Mouse (Mus musculus) hindbrain, embryonic 13.5 days (tissue): ENCODE measurements at regions not wholly inside any gene's neighbourhood (a gene's known extent, or its start where the extent isn't known, plus 50 kb on each side); places are given as distances from the start of the nearest gene placed in this dataset.
A peak's percentile ranks its signal among the peaks of the same experiment; 100 is the strongest.

ENCODE experiments used
- ATAC-seq: fragments of 200-750 bp; cut with Nextera tagmentation; 2 replicates; pipeline ENCODE4 v1.8.0; 2017; ENCODE audit warnings: moderate TSS enrichment; ENCODE audit not compliant: low FRiP score
- H3K27ac ChIP-seq: fragments of 300-500 bp; sonication (generic); 2 replicates; pipeline ENCODE4 v1.5.1; 2015; ENCODE audit warnings: inconsistent platforms, mild to moderate bottlenecking, moderate library complexity
- H3K27me3 ChIP-seq: fragments of 300-500 bp; sonication (generic); 2 replicates; pipeline ENCODE4 v1.6.1; 2015; ENCODE audit warnings: mild to moderate bottlenecking, inconsistent platforms
- H3K36me3 ChIP-seq: fragments of 300-500 bp; sonication (generic); 2 replicates; pipeline ENCODE4 v1.6.1; 2015; ENCODE audit warnings: mild to moderate bottlenecking, inconsistent platforms
- H3K4me1 ChIP-seq: fragments of 300-500 bp; sonication (generic); replicated peaks from 2 replicates; pipeline ENCODE4 v1.6.1; 2015; ENCODE audit warnings: inconsistent platforms
- H3K4me2 ChIP-seq: fragments of 300-500 bp; sonication (generic); 2 replicates; pipeline ENCODE4 v1.6.1; 2015; ENCODE audit warnings: inconsistent platforms, mild to moderate bottlenecking, moderate library complexity
- H3K4me3 ChIP-seq: fragments of 300-500 bp; sonication (generic); 2 replicates; pipeline ENCODE4 v1.5.1; 2015; ENCODE audit warnings: mild to moderate bottlenecking, inconsistent platforms
- H3K9ac ChIP-seq: fragments of 300-500 bp; sonication (generic); 2 replicates; pipeline ENCODE4 v1.6.1; 2015; ENCODE audit warnings: mild to moderate bottlenecking, inconsistent platforms
- H3K9me3 ChIP-seq: fragments of 300-500 bp; sonication (generic); 2 replicates; pipeline ENCODE4 v1.6.1; 2016; ENCODE audit warnings: inconsistent platforms
- WGBS: fragments of 180-500 bp; shearing (Covaris S2); methylation state at CpG from one replicate; pipeline ENCODE4 v1.1.7; 2015; 5-methylcytosine and 5-hydroxymethylcytosine counted together

DNA sequence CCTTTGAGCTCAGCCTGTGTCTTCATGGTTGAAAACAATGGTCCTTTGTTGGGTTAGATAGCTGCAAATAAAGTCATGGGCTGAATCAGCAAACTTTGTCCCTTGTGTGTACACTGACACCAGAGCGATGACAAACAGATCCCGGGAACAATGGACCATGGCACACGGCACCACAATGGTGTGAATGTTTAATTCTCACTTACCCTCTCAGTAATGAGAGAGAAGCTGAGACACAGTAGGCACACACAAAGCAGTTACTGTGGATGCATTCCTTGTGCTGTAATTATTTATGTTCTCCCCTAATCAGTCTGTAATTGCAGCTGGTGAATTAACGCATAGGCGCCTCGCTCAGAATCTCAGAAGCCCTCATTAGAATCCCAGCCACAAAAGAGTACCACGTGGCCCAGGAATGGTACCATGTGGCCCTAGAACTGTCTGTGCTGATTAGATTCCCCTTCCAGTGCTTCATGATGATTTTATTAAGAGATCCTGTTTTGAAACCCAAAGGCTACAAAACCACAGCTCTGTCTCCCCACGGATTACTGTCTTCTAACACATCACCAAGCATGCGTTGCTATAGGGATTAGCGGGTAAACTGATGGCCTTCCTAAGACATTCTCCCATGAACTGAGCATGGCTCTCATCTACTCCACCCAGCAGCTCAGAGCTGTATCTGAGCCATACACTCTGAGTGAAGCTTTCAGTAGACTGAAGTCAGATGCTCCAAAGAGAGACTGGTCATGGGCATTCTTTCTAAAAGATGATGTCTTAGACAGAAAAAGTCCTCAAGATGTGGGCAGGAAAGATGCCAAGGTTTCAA lies 250.8 kb downstream of the Wdr11 start:
- Histone ChIP-seq H3K36me3 (no peaks in the 10 kb centered on the region), H3K27ac (0 out of 2 replicates have a peak overlapping the region, but pooled peaks have one; percentile 10), H3K4me2 (no peak overlapping the region), H3K4me3 (no peak overlapping the region), H3K4me1 (no peaks in the 10 kb centered on the region; the same call in 1 of the 2 replicates), H3K27me3 (peaks cover 3% of the 10 kb centered on the region; the same call in 1 of the 2 replicates), H3K9me3 (no peaks in the 10 kb centered on the region), H3K9ac (no peak overlapping the region)
- ATAC-seq = peak; percentile 28; the same call in 1 of the 2 replicates
- WGBS = 45% methylated on average over 10 of the region's 10 CpGs

DNA sequence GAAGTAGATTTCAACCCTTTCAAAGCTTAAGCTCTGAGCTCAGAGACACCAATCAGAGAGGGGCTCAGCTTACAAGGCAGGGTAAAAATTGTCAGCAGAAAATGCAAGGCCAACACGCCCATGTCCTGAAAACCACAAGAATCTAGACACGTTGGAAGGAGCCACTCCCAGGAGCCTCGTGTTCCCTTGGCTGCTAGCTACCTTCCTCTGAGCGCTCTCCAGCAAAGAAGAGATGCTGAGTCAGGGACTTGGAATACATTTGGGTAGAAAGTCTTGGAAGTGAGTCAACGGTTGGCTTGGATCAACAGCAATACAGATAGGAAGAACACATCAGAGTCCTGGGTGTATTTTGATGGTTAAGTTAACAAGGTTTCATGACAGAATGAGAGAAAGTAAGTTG lies 255.5 kb downstream of the Wdr11 start:
- 81% methylated on average over 5 of the region's 5 CpGs for WGBS

DNA sequence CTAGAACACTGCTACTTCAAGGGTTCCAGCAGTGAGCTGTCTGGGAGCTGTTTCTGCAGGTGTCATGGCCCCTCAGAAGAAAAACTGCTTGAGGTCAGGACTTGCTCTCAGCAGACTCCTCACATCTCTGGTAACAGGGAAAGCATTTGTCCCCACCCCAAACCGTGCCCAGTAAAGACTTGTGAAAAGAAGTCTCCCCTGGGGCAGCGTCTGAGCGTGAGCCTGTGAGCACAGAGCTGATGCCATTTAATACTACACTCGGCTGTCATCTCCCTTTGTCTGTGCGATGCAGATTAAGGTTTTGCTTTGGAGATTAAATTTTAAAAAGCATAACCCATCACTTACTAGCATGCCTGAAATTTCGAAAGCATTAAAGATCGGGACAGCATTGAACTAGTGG lies 261.9 kb downstream of the Wdr11 start:
- WGBS = 44% methylated on average over 7 of the region's 7 CpGs
- ATAC-seq = no peak
- no peaks in the 10 kb centered on the region for H3K27me3 ChIP-seq
- peaks cover 4% of the 10 kb centered on the region for H3K4me1 ChIP-seq
- H3K36me3 ChIP-seq = no peaks in the 10 kb centered on the region
- H3K9me3 ChIP-seq = no peaks in the 10 kb centered on the region
- H3K27ac ChIP-seq = no peak overlapping the region
- no peak overlapping the region for H3K9ac ChIP-seq
- no peak overlapping the region for H3K4me3 ChIP-seq
- H3K4me2 ChIP-seq = no peak overlapping the region

More for the DNA sequence above, 255.5 kb downstream of the Wdr11 start:
- H3K4me1 ChIP-seq = no peaks in the 10 kb centered on the region; the same call in 1 of the 2 replicates
- ATAC-seq = no peak
- H3K27me3 ChIP-seq = peaks cover 3% of the 10 kb centered on the region; the same call in 1 of the 2 replicates
- H3K4me2 ChIP-seq = no peak overlapping the region
- H3K27ac ChIP-seq = no peak overlapping the region
- H3K9ac ChIP-seq = no peak overlapping the region
- no peaks in the 10 kb centered on the region for H3K36me3 ChIP-seq
- H3K4me3 ChIP-seq = no peak overlapping the region
- no peaks in the 10 kb centered on the region for H3K9me3 ChIP-seq

DNA sequence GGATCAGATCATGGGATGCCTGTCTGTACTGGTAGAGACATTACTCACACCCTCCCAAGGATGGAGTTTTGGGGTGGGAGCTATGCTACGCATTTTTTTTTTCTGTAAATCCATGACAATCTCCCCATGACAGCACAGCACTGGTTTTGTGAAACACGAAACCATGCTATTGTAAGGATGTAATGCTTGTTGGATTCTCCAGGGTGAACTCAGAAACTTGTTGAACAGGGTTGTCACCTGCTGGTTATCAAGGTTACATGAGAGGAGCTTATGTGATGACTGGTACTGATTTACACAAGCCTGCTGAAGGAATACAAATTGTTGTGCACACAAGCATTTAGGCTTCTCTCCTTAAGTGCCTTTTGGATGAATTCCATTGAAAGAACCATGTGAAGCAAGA lies 263.3 kb downstream of the Wdr11 start:
- no peak overlapping the region for H3K9ac ChIP-seq
- H3K4me1 ChIP-seq = peaks cover 4% of the 10 kb centered on the region
- no peaks in the 10 kb centered on the region for H3K36me3 ChIP-seq
- H3K4me2 ChIP-seq = no peak overlapping the region
- no peaks in the 10 kb centered on the region for H3K9me3 ChIP-seq
- no peaks in the 10 kb centered on the region for H3K27me3 ChIP-seq
- no peak overlapping the region for H3K27ac ChIP-seq
- no peak for ATAC-seq
- no peak overlapping the region for H3K4me3 ChIP-seq
- 82% methylated on average over 2 of the region's 2 CpGs for WGBS

DNA sequence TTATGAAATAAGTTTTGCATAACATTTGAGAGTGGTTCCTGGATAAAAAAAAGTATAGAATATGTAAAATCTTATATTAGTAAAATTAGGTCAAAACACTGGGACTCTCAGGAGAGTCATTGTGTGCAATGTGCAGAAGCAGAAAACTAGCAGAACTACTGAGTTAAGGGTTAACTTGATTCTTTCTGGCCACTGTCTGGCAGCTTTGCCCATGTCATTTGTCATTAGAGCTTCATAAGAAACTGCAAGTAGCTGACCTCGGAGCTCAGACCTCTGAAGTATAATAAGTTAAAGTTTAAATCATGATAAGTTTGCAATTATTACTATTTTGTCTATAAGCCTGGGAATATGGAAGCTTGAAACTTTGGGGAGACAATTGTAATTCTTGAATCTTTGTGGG lies 271.3 kb downstream of the Wdr11 start:
- H3K27ac ChIP-seq = no peak overlapping the region
- H3K4me3 ChIP-seq = no peak overlapping the region
- ATAC-seq = no peak
- H3K27me3 ChIP-seq = no peaks in the 10 kb centered on the region
- H3K4me2 ChIP-seq = no peak overlapping the region
- no peaks in the 10 kb centered on the region for H3K36me3 ChIP-seq
- no peak overlapping the region for H3K9ac ChIP-seq
- no peaks in the 10 kb centered on the region; the same call in 1 of the 2 replicates for H3K4me1 ChIP-seq
- 26% methylated on average over 1 of the region's 1 CpGs for WGBS
- H3K9me3 ChIP-seq = no peaks in the 10 kb centered on the region

DNA sequence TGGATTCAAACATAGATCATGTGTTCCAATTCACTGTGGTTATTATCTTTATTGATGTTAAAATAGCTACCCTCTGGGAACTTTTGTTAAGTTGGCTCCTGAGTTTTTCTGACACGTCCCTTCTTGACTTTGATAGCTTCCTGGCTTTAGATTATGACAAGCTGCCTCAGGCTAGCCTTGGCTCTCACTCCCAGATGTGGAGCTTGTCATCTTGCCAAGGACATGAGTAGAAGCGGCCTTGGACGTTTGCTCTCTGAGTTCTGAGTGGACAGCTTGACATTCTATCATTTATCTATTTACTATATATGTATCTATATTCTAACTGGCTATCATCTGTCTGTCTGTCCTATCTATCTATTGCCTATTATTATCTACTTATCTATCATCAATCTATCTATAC lies 273.9 kb downstream of the Wdr11 start:
- Histone ChIP-seq H3K9me3 (no peaks in the 10 kb centered on the region), H3K36me3 (no peaks in the 10 kb centered on the region), H3K4me2 (no peak overlapping the region), H3K27me3 (no peaks in the 10 kb centered on the region), H3K9ac (no peak overlapping the region), H3K4me3 (no peak overlapping the region), H3K4me1 (no peaks in the 10 kb centered on the region), H3K27ac (no peak overlapping the region)
- no peak for ATAC-seq
- 85% methylated on average over 3 of the region's 3 CpGs for WGBS

DNA sequence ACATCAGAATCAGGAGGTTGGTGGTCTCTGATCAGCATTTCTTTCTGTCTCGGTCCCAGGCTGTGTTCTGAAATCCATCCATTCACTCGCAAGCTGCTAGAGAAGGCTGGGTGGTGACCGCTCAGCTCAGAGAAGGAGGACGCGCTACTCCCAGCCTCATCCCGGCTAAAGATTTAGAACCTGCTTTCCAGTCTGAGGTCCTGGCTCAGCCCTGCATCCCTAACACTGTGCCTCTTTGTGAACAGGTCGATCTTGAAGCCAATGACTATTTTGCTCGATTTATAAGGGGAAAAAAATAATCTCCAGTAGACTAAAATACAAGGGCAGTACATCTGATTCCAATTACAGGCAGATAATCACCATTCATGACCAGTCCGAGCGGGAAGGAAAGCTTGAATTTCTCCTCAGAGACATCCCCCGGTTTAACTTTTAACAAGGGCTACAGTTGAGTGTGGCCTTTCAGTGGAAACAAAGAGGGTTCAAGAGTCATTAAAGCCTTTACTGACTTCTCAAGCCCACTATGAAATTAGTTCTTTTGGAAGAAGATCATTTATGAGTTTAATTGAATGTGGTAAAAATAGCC lies 280.6 kb downstream of the Wdr11 start:
- H3K4me1 ChIP-seq = no peaks in the 10 kb centered on the region
- no peak overlapping the region for H3K4me3 ChIP-seq
- no peak for ATAC-seq
- H3K4me2 ChIP-seq = no peak overlapping the region
- H3K36me3 ChIP-seq = no peaks in the 10 kb centered on the region
- no peak overlapping the region for H3K9ac ChIP-seq
- H3K27ac ChIP-seq = no peak overlapping the region
- WGBS = 76% methylated on average over 11 of the region's 11 CpGs
- no peaks in the 10 kb centered on the region for H3K27me3 ChIP-seq
- H3K9me3 ChIP-seq = no peaks in the 10 kb centered on the region

DNA sequence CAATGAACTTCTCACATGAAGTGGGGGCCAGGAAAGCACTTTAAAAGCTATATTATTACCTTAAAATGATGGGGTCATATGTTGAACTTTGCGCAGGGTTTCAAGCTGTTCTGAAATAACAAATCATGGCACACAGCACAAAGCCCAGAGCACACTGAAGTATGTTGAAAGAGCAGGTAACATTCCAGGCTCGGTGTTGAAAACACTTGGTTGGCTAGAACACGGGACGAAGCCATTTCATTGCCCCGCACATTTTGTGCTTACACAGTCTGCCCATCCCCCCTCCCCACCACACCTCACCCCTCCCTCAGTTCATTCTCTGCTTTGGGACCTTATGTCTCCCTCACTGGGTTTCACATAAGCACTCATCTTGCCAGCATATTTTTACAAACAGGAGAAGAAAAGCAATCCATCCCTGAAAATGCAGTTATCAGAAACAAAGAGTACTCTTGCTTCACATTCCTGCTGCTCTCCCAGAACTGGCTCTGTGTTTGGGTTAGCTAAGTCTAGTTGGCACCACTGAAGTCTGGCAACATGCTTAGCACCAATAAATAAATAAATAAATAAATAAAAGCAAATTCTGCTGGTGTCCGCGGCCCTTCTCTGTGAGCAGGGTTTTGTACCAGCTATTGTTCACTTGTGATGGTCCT lies 284.7 kb downstream of the Wdr11 start:
- Histone ChIP-seq H3K4me2 (no peak overlapping the region), H3K9ac (no peak overlapping the region), H3K27me3 (no peaks in the 10 kb centered on the region), H3K36me3 (no peaks in the 10 kb centered on the region), H3K4me3 (no peak overlapping the region), H3K9me3 (no peaks in the 10 kb centered on the region), H3K27ac (no peak overlapping the region), H3K4me1 (no peaks in the 10 kb centered on the region)
- WGBS = 91% methylated on average over 7 of the region's 7 CpGs
- no peak for ATAC-seq

DNA sequence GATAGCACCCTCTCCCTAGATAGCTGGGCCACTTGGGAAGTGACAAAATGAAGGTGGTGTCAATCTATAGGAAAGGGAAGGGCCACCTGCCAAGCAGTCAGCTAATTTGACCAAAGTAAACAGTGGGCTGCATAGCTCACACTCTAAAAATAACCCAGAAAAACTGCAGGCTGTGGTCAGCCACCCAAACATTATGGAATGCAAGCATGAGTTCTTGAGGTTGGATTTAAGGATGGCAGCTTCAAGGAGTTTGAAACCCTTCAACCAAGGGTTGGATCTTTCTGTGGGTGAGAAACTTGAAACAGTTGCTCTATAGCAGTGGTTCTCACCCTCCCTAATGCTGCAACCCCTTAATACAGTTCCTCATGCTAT lies 285.2 kb downstream of the Wdr11 start:
- H3K9me3 ChIP-seq = no peaks in the 10 kb centered on the region

DNA sequence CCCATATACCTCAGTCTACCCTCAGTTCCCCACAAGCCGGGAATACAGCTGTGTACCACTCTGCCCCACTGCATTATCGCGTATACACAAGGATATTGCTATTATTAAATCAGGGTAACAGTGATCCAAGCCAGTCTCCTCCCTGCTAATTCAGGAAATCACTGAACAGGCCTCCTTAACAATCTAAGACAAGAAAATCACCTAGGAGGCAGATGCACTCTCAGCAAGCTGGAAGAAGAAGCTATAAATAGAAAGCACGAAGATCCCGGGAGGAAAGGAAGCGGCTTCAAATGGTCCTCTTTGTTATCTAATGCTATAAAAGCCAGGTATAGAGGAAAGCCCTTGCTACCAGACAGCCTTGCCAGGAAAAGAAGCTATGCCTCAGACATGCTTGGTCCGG lies 304.6 kb downstream of the Wdr11 start:
- no peak overlapping the region for H3K4me2 ChIP-seq
- 0 out of 2 replicates have a peak, but pooled peaks cover 5% of the 10 kb centered on the region for H3K27me3 ChIP-seq
- 0 out of 2 replicates have a peak, but pooled peaks cover 6% of the 10 kb centered on the region for H3K9me3 ChIP-seq
- H3K36me3 ChIP-seq = no peaks in the 10 kb centered on the region
- 75% methylated on average over 7 of the region's 7 CpGs for WGBS
- no peak overlapping the region for H3K4me3 ChIP-seq
- no peak for ATAC-seq
- no peak overlapping the region for H3K9ac ChIP-seq
- H3K27ac ChIP-seq = no peak overlapping the region
- H3K4me1 ChIP-seq = 0 out of 2 replicates have a peak, but pooled peaks cover 2% of the 10 kb centered on the region

More for the DNA sequence above, 285.2 kb downstream of the Wdr11 start:
- Histone ChIP-seq H3K36me3 (no peaks in the 10 kb centered on the region), H3K4me3 (no peak overlapping the region), H3K4me2 (no peak overlapping the region), H3K9ac (no peak overlapping the region), H3K27ac (no peak overlapping the region), H3K27me3 (no peaks in the 10 kb centered on the region), H3K4me1 (no peaks in the 10 kb centered on the region)
- ATAC-seq = no peak

DNA sequence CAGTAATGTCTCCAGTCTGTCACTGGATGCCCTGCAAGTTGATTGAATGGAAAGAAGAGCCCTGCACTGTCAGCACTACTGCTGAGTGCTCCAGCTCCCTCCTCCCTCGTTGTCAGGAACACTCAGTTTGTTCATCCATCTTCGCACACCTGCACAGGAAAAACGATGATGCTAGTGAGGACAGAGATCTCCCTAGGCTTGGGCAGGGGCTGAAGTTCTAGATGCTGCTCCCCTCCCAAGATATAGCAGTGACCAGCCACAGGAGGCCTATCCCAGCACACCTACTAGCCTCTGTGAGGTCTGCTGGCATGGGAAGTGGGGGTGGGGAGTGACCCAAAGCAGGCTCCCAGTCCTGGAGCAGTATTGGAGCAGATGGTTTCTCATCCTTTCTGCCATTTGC lies 305.8 kb downstream of the Wdr11 start:
- Histone ChIP-seq H3K27ac (no peak overlapping the region), H3K9me3 (no peaks in the 10 kb centered on the region), H3K36me3 (no peaks in the 10 kb centered on the region), H3K4me3 (no peak overlapping the region), H3K4me2 (no peak overlapping the region), H3K27me3 (0 out of 2 replicates have a peak, but pooled peaks cover 5% of the 10 kb centered on the region), H3K4me1 (0 out of 2 replicates have a peak, but pooled peaks cover 2% of the 10 kb centered on the region), H3K9ac (no peak overlapping the region)
- no peak for ATAC-seq
- 74% methylated on average over 3 of the region's 3 CpGs for WGBS

DNA sequence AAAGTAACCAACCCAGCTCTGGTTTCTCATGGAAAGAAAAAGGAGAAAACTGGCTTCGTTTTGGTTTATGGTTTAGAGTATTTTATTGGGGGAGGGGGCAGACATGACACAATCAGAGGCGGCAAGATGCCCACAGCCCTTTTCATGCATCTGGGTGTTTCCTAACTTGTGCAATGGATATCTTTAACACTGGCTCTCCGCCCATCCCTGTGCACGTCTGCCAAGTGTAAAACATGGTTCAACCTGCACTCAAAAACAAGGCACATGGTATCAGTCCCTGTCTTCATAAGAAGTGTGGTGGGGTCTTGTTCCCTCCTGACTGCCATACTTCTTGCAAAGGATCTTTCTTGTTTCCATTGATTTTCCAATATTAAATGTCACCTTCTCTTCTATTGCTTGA lies 310.6 kb downstream of the Wdr11 start:
- Histone ChIP-seq H3K4me2 (no peak overlapping the region), H3K27me3 (no peaks in the 10 kb centered on the region), H3K9ac (no peak overlapping the region), H3K36me3 (no peaks in the 10 kb centered on the region), H3K4me1 (no peaks in the 10 kb centered on the region), H3K9me3 (no peaks in the 10 kb centered on the region), H3K27ac (no peak overlapping the region), H3K4me3 (no peak overlapping the region)
- no peak for ATAC-seq
- 87% methylated on average over 4 of the region's 4 CpGs for WGBS
